Mouse (Mus musculus) cortical plate, adult 2 months (tissue): ENCODE results near the gene Gpr171.

ENCODE experiments used
- CTCF ChIP-seq: fragments of 200-500 bp; IDR thresholded peaks from 2 replicates; pipeline ENCODE4 v1.5.1; 2011; ENCODE audit warnings: mild to moderate bottlenecking, control low read depth, low read length; ENCODE audit not compliant: insufficient read depth; ENCODE audit errors: extremely low read depth
- POLR2A ChIP-seq: fragments of 200-500 bp; IDR thresholded peaks from 2 replicates; pipeline ENCODE4 v1.6.1; 2011; ENCODE audit warnings: mild to moderate bottlenecking, low read length, control low read depth; ENCODE audit not compliant: insufficient read depth; ENCODE audit errors: extremely low read depth

DNA sequence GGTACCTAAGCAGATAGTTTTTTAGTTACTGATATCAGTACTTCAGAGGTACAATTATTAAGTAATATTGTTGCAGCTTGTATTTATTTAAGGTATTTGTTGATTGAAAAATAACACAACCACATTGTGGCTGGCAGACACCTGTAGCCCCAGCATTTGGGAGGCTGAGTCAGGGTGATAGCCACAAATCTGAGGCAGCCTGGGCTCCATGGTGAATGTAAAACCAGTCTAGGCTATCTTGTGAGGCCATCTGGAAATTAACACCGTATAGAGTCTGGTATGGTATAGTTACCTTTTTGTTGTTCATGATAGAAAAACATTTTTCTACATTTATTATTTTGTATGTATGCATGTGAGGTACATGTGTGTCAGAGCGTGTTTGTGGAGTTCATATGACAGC is 525 bp upstream of the Gpr171 start:
- TF ChIP-seq CTCF (no peak), POLR2A (no peak)
